ENCODE assay signal across 26 mouse cellular contexts in the genomic region with DNA sequence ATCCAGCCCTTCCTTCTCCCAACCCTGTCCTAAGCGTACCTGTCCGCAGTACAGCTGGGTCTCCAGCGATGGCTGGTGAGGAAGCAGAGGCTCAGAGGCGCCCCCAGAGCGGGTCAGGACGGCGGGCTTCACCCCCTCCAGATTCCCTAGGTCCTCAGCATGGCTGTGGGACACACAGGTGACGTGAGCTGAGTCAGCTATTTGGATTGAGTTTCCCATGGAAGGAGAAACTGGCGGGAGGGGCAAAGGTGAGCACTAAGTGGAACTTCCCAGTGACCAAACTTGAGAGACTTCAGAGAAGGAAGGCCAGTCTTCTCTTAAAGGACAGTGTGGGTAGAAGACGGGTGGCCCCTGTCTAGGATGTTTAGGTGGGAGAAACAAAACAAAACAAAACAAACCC. TPM values are rescaled to one million over a fixed set of nuclear protein-coding genes. Genes with fewer than 3 reads are reported as not detected.
DNase-seq lines count a peak whose midpoint lies in the region; ATAC-seq lines count a peak whose summit lies in the region.
"Had no signal": no experiment of that assay in that cellular context is flagged by ENCODE, and none has a peak within 500 bp of the region (broad histone marks: within the 10 kb centered on the region; RNA-seq: fewer than 3 reads in every experiment).

No protein-coding gene starts in this region.

- H3K4me1 ChIP-seq in heart, embryonic 12.5 days (replicated peaks) = no peaks in the 10 kb centered on the region
- peaks cover 95% of the 10 kb centered on the region for H3K4me1 ChIP-seq in liver, embryonic 13.5 days (replicated peaks)
- H3K4me1 ChIP-seq: hindbrain, embryonic 15.5 days; limb, embryonic 13.5 days had no signal

- H3K4me2 ChIP-seq in heart, embryonic 12.5 days = peak overlapping the region; percentile 44
- H3K4me2 ChIP-seq in liver, embryonic 13.5 days = peak overlapping the region; percentile 87
- H3K4me2 ChIP-seq: hindbrain, embryonic 15.5 days; limb, embryonic 13.5 days had no signal

- no peaks in the 10 kb centered on the region for H3K9me3 ChIP-seq in heart, embryonic 12.5 days (replicated peaks)
- H3K9me3 ChIP-seq in liver, embryonic 13.5 days (replicated peaks) = no peaks in the 10 kb centered on the region
- H3K9me3 ChIP-seq: G1E; hindbrain, embryonic 10.5 days; hindbrain, embryonic 15.5 days; limb, embryonic 13.5 days had no signal

- H3K4me3 ChIP-seq in heart, embryonic 12.5 days = peak overlapping the region; percentile 8
- peak overlapping the region; percentile 84 for H3K4me3 ChIP-seq in liver, embryonic 13.5 days (replicated peaks)
- H3K4me3 ChIP-seq: hindbrain, embryonic 15.5 days; limb, embryonic 13.5 days had no signal

- H3K9ac ChIP-seq in heart, embryonic 12.5 days = no peak overlapping the region
- H3K9ac ChIP-seq in liver, embryonic 13.5 days = peak overlapping the region; percentile 99
- H3K9ac ChIP-seq: hindbrain, embryonic 15.5 days; limb, embryonic 13.5 days had no signal

- no peak overlapping the region for H3K27ac ChIP-seq in heart, embryonic 12.5 days (ENCODE audit: poor library complexity, severe bottlenecking)
- peak overlapping the region; percentile 99 for H3K27ac ChIP-seq in liver, embryonic 13.5 days
- H3K27ac ChIP-seq: hindbrain, embryonic 10.5 days; hindbrain, embryonic 15.5 days; limb, embryonic 13.5 days; macrophage had no signal

- no peak for DNase-seq in heart, adult 9 months (ENCODE audit: low spot score in 2 of 2)
- DNase-seq in liver = peak; percentile 21
- no peak for DNase-seq in liver, embryonic 13.5 days
- no peak for DNase-seq in layer of hippocampus, adult 8-10 months (ENCODE audit: low spot score in 2 of 2)
- DNase-seq: adrenal gland, adult 8-10 months; B cell, adult 2 months; cerebellum, adult 2 months; cerebellum, postnatal 25 days; gastrocnemius, postnatal 10 days; heart, postnatal 10 days; kidney, adult 11 months; kidney, postnatal 14 days; lung, adult 2 months; lung, postnatal 10 days; midbrain, embryonic 14.5 days; thymus, postnatal 4 days had no signal

- ATAC-seq in heart, embryonic 12.5 days (ENCODE audit: insufficient number of reproducible peaks, low FRiP score) = no peak
- no peak for ATAC-seq in liver, embryonic 13.5 days (ENCODE audit: low read depth)
- ATAC-seq in megakaryocyte progenitor cell, adult 5-6 weeks (replicated peaks; ENCODE audit: poor library complexity) = no peak
- ATAC-seq: forebrain, embryonic 16.5 days; inflammation-experienced regulatory T-cells, adult 6 months had no signal

- H3K36me3 ChIP-seq in heart, embryonic 12.5 days = no peaks in the 10 kb centered on the region
- peaks cover 100% of the 10 kb centered on the region for H3K36me3 ChIP-seq in liver, embryonic 13.5 days
- H3K36me3 ChIP-seq: G1E; hindbrain, embryonic 10.5 days; hindbrain, embryonic 15.5 days; limb, embryonic 13.5 days had no signal

- 66% methylated on average over 10 of the region's 10 CpGs for WGBS in heart, embryonic 12.5 days
- WGBS in liver, embryonic 13.5 days (ENCODE audit: insufficient replicate concordance) = 64% methylated on average over 10 of the region's 10 CpGs

- peaks cover 66% of the 10 kb centered on the region for H3K27me3 ChIP-seq in heart, embryonic 12.5 days (replicated peaks)
- H3K27me3 ChIP-seq in liver, embryonic 13.5 days = peaks cover 71% of the 10 kb centered on the region
- H3K27me3 ChIP-seq: hindbrain, embryonic 15.5 days had no signal

RNA-seq across cellular contexts. Expression of a gene that starts 7.6 kb away (rescaled TPM):
- polyA plus RNA-seq in heart, embryonic 12.5 days (2016; fragmentation: Nextera tagmentation; extraction: Ambion mirVana) = 114 and 116 TPM in 2 replicates
- polyA plus RNA-seq in liver, embryonic 13.5 days (2015; fragmentation: Nextera tagmentation; extraction: Ambion mirVana) = 734 and 914 TPM in 2 replicates
- 1.1 and 2.0 TPM in 2 replicates for total RNA-seq in megakaryocyte progenitor cell, adult 5-6 weeks (2015)
- total RNA-seq in megakaryocyte progenitor cell, adult 5-6 weeks (2017) = 0.61 and 0.62 TPM in 2 replicates
- under 1 TPM in 2 of 4 experiments, not detected in 2; 0.10 to 0.11 TPM for total RNA-seq in layer of hippocampus, adult 8-10 months (2022)
- polyA plus RNA-seq: macrophage; testis, adult 2 months had no signal

RNA-seq across cellular contexts. Expression of a gene that starts 34.8 kb away (rescaled TPM):
- 1.7 and 1.8 TPM in 2 replicates for polyA plus RNA-seq in heart, embryonic 12.5 days (2016; fragmentation: Nextera tagmentation; extraction: Ambion mirVana)
- polyA plus RNA-seq in liver, embryonic 13.5 days (2015; fragmentation: Nextera tagmentation; extraction: Ambion mirVana) = 1.5 and 1.7 TPM in 2 replicates
- not detected in 2 replicates for total RNA-seq in megakaryocyte progenitor cell, adult 5-6 weeks (2015)
- total RNA-seq in megakaryocyte progenitor cell, adult 5-6 weeks (2017) = not detected in 2 replicates
- total RNA-seq in layer of hippocampus, adult 8-10 months (2022) = 100 to 1,000 TPM; 420 to 453 (median 428) TPM
- polyA plus RNA-seq: G1E had no signal

RNA-seq across cellular contexts. Expression of a gene that starts 38.8 kb away (rescaled TPM):
- 65.4 and 68.6 TPM in 2 replicates for polyA plus RNA-seq in heart, embryonic 12.5 days (2016; fragmentation: Nextera tagmentation; extraction: Ambion mirVana)
- polyA plus RNA-seq in liver, embryonic 13.5 days (2015; fragmentation: Nextera tagmentation; extraction: Ambion mirVana) = 70.0 and 81.5 TPM in 2 replicates
- 31.7 and 34.1 TPM in 2 replicates for total RNA-seq in megakaryocyte progenitor cell, adult 5-6 weeks (2015)
- 131 and 155 TPM in 2 replicates for total RNA-seq in megakaryocyte progenitor cell, adult 5-6 weeks (2017)
- 100 to 1,000 TPM; 106 to 122 (median 120) TPM for total RNA-seq in layer of hippocampus, adult 8-10 months (2022)

RNA-seq across cellular contexts. Expression of a gene that starts 49.4 kb away (rescaled TPM):
- 253 and 260 TPM in 2 replicates for polyA plus RNA-seq in heart, embryonic 12.5 days (2016; fragmentation: Nextera tagmentation; extraction: Ambion mirVana)
- polyA plus RNA-seq in liver, embryonic 13.5 days (2015; fragmentation: Nextera tagmentation; extraction: Ambion mirVana) = 388 and 390 TPM in 2 replicates
- 95.5 and 124 TPM in 2 replicates for total RNA-seq in megakaryocyte progenitor cell, adult 5-6 weeks (2015)
- total RNA-seq in megakaryocyte progenitor cell, adult 5-6 weeks (2017) = 48.7 and 52.7 TPM in 2 replicates
- total RNA-seq in layer of hippocampus, adult 8-10 months (2022) = 10 to 100 TPM; 62.0 to 72.4 (median 64.6) TPM

Comparison
In these comparisons a context has a peak if more than half of its experiments do, and no peak if none do; other contexts are left out.
1. RNA of a gene that starts 34.8 kb away (total RNA-seq): 420 to 453 TPM in layer of hippocampus, adult 8-10 months; not detected in megakaryocyte progenitor cell, adult 5-6 weeks; every median in the first group is over 100 times any median in the second.